Mouse (Mus musculus) hindbrain, embryonic 14.5 days (tissue): Measurements from ENCODE around the gene Tmem251. TPM values are rescaled to one million over a fixed set of nuclear protein-coding genes. Genes with fewer than 3 reads are reported as not detected.

Experiments
- ATAC-seq: fragments of 200-750 bp; cut with Nextera tagmentation; 2 replicates; pipeline ENCODE4 v1.8.0; 2017; ENCODE audit warnings: moderate number of reproducible peaks, mild to moderate bottlenecking, moderate TSS enrichment, moderate library complexity; ENCODE audit not compliant: low FRiP score
- DNase-seq: peaks from one replicate; pipeline ENCODE4 v3.0.0-alpha.2; 2015; ENCODE audit warnings: low spot score
- H3K27ac ChIP-seq: fragments of 300-500 bp; sonication (generic); 2 replicates; pipeline ENCODE4 v1.5.1; 2014; ENCODE audit warnings: mild to moderate bottlenecking, moderate library complexity
- H3K27me3 ChIP-seq: fragments of 300-500 bp; sonication (generic); 2 replicates; pipeline ENCODE4 v1.6.1; 2014; ENCODE audit warnings: mild to moderate bottlenecking, low read length, mixed read lengths; ENCODE audit not compliant: control insufficient read depth, insufficient read depth
- H3K36me3 ChIP-seq: fragments of 300-500 bp; sonication (generic); replicated peaks from 2 replicates; pipeline ENCODE4 v1.6.1; 2014; ENCODE audit not compliant: control insufficient read depth, insufficient read depth
- H3K4me1 ChIP-seq: fragments of 300-500 bp; sonication (generic); replicated peaks from 2 replicates; pipeline ENCODE4 v1.6.1; 2014; ENCODE audit warnings: antibody characterized with exemption, low read length, mixed read lengths; ENCODE audit not compliant: control insufficient read depth, insufficient read depth
- H3K4me2 ChIP-seq: fragments of 300-500 bp; sonication (generic); replicated peaks from 2 replicates; pipeline ENCODE4 v1.6.1; 2014; ENCODE audit warnings: mild to moderate bottlenecking, moderate library complexity
- H3K4me3 ChIP-seq: fragments of 300-500 bp; sonication (generic); replicated peaks from 2 replicates; pipeline ENCODE4 v1.5.1; 2014; ENCODE audit warnings: mild to moderate bottlenecking, low read length
- H3K9ac ChIP-seq: fragments of 300-500 bp; sonication (generic); 2 replicates; pipeline ENCODE4 v1.6.1; 2014
- H3K9me3 ChIP-seq: fragments of 300-500 bp; sonication (generic); 2 replicates; pipeline ENCODE4 v1.6.1; 2016; ENCODE audit warnings: low read length; ENCODE audit not compliant: control insufficient read depth
- WGBS: fragments of 180-500 bp; shearing (Covaris S2); extraction: QIAGEN DNeasy Blood & Tissue Kit; methylation state at CpG from one replicate; pipeline ENCODE4 v1.1.7; 2014; 5-methylcytosine and 5-hydroxymethylcytosine counted together
- polyA plus RNA-seq: library from polyadenylated mRNA; unstranded; fragments of >200 nt; fragmentation: Nextera tagmentation; extraction: Ambion mirVana; gene quantifications from 2 replicates; pipeline ENCODE4 v1.2.1, GENCODE M21; 2014

The Tmem251 gene
- polyA plus RNA-seq, 1 experiment from 2014 or later: 11.9 TPM

DNA sequence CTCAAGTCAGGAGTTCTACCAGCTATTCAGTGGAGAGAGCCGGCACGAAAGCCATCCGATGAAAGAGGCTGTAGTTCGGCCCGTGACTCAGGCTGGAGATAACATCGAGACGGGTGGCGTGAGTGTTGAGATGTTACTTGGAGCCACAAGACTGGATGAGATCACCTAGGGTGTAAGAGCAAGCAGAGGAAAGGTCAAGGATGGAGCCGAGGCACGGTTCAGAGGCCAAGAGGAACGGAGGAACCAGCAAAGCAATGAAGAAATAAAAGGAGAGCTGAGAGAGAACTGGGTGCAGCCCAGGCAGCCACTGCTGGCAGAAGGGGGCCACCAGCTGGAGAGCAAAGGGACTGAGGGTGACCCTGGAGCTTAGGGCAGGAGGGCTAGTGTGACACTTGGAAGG lies 35.3 kb upstream of the Tmem251 start:
- Histone ChIP-seq H3K4me1 (peaks cover 11% of the 10 kb centered on the region), H3K9me3 (no peaks in the 10 kb centered on the region), H3K4me3 (no peak overlapping the region), H3K4me2 (no peak overlapping the region), H3K27me3 (no peaks in the 10 kb centered on the region), H3K36me3 (no peaks in the 10 kb centered on the region), H3K9ac (no peak overlapping the region), H3K27ac (no peak overlapping the region)
- ATAC-seq (no peak), DNase-seq (no peak)
- 69% methylated on average over 11 of the region's 11 CpGs for WGBS

DNA sequence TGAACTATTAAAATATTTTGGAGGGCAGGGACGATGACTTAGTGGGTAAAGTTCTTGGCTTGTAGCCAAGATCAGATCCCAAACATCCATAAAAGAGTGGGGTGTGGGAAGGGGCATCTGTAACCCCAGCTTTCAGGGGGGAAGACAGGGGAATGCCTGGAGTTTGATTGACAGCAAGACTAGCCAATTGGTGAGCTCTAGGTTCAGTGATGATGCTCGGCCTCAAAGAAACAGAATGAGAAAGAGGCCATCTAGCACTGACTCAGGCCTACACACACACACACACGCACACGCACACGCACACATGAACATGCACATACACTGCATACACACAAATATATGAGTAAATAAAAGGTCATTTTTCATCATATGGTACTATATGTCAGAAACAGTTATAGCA lies 33.7 kb upstream of the Tmem251 start:
- H3K27ac ChIP-seq: no peak overlapping the region
- H3K9me3 ChIP-seq: no peaks in the 10 kb centered on the region
- H3K36me3 ChIP-seq: no peaks in the 10 kb centered on the region
- DNase-seq (no peak), ATAC-seq (no peak)
- H3K9ac ChIP-seq: no peak overlapping the region
- H3K4me2 ChIP-seq: no peak overlapping the region
- no peaks in the 10 kb centered on the region for H3K27me3 ChIP-seq
- whole genome bisulfite sequencing: 91% methylated on average over 5 of the region's 5 CpGs
- H3K4me1 ChIP-seq: no peaks in the 10 kb centered on the region
- H3K4me3 ChIP-seq: no peak overlapping the region

DNA sequence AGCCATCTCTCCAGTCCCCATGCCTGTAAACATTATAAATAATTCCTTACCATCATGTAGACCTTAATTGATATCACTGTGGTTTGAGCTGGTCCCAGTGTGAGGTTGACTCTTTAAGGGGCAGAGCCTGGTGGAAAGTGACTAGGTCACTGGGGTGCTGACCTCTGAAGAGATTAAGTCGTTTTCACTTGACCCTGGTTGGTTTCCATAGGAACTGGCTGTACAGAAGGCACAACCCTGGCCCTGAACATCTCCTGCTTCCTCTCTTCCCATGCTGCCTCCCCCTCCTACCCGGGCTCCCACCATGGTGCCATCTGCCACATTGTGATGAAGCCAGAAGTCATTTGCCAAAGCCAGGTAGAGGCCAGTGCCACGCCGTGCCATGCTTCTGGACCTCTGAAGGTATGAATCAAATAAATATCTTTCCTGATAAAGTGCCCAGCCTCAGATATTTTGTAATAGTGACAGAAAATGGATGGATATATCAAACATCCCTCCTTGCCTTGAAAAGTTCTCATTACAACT lies 32.6 kb upstream of the Tmem251 start:
- no peak overlapping the region for H3K4me2 ChIP-seq
- no peak overlapping the region for H3K9ac ChIP-seq
- no peaks in the 10 kb centered on the region for H3K9me3 ChIP-seq
- DNase-seq: no peak
- no peak overlapping the region for H3K4me3 ChIP-seq
- no peaks in the 10 kb centered on the region for H3K27me3 ChIP-seq
- H3K27ac ChIP-seq: no peak overlapping the region
- WGBS: 57% methylated on average over 4 of the region's 4 CpGs
- H3K4me1 ChIP-seq: no peaks in the 10 kb centered on the region
- H3K36me3 ChIP-seq: no peaks in the 10 kb centered on the region
- ATAC-seq: no peak

DNA sequence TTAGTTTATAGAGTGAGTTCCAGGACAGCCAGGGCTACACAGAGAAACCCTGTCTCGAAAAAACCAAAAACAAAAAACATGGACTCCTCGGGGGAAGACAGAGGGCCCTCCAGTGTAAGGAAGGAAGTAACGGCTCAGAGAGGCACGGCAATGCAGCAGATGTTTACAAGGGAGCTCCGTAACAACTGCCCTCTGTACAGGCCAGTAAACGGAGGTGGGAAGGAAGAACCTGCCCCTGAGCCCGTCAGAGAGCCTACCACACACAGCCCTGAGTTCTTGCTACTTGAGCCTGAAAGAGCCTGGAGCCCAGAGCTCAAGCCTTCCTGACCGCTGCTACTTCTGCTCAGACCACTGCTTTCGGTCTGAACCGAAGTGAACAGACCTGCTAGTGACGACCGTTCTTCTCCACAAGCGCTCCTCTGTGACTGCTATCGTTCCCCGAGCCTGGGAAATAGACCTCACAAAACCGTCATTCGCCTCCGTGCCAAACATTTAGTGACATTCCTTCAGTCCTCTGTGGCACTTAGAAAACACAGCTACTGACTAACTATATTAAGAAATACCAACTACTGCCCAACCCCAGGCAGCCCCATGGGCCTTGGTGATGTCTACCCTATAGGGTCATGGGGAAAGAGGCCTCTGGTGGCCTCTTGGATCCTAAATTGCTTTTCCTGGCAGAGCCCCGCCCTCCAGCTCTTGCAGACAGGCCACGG lies 30.3 kb upstream of the Tmem251 start:
- Histone ChIP-seq H3K36me3 (no peaks in the 10 kb centered on the region), H3K4me3 (no peak overlapping the region), H3K27me3 (no peaks in the 10 kb centered on the region), H3K9me3 (no peaks in the 10 kb centered on the region), H3K4me2 (no peak overlapping the region), H3K9ac (no peak overlapping the region), H3K4me1 (no peaks in the 10 kb centered on the region), H3K27ac (no peak overlapping the region)
- ATAC-seq (no peak), DNase-seq (no peak)
- WGBS: 83% methylated on average over 20 of the region's 20 CpGs

DNA sequence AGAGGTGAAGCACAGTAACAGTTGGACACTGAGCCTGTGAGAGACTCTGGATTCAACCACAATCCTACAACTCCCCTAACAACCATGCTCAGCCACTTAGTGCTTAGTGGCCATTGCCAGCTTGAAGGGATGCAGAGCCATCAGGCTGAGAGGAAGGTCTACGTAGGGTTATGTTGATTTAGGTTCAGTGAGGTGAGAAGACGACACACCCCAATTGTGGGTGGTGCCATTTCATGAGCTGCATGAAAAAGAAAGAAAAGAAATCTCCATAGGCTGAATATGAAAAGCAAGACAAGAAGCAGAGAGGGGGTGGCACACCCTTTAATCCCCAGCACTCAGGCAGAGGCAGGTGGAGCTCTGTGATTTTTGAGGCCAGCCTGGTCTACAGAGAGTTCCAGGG lies 29.4 kb upstream of the Tmem251 start:
- WGBS: 58% methylated on average over 2 of the region's 2 CpGs
- Histone ChIP-seq H3K4me3 (no peak overlapping the region), H3K4me1 (no peaks in the 10 kb centered on the region), H3K36me3 (no peaks in the 10 kb centered on the region), H3K9ac (no peak overlapping the region), H3K27me3 (no peaks in the 10 kb centered on the region), H3K27ac (no peak overlapping the region), H3K9me3 (no peaks in the 10 kb centered on the region), H3K4me2 (no peak overlapping the region)
- ATAC-seq: no peak
- DNase-seq: no peak

GRCm38 (mm10) chr12:102714654-102715395 lies 28.7 kb upstream of the Tmem251 start:
- Histone ChIP-seq H3K9ac (no peak overlapping the region), H3K27ac (no peak overlapping the region), H3K36me3 (no peaks in the 10 kb centered on the region), H3K4me2 (no peak overlapping the region), H3K4me1 (no peaks in the 10 kb centered on the region), H3K27me3 (no peaks in the 10 kb centered on the region), H3K4me3 (no peak overlapping the region), H3K9me3 (no peaks in the 10 kb centered on the region)
- ATAC-seq (no peak), DNase-seq (no peak)
- 85% methylated on average over 10 of the region's 10 CpGs for WGBS

- no peak overlapping the region; the same call in 1 of the 2 replicates for H3K4me2 ChIP-seq
- peak; percentile 80 for DNase-seq
Measured at GRCm38 (mm10) chr12:102719552-102720315, 23.8 kb upstream of the Tmem251 start.

GRCm38 (mm10) chr12:102722451-102722850 lies 21.1 kb upstream of the Tmem251 start:
- no peak for ATAC-seq
- Histone ChIP-seq H3K9me3 (no peaks in the 10 kb centered on the region), H3K4me1 (no peaks in the 10 kb centered on the region), H3K4me2 (no peak overlapping the region), H3K9ac (no peak overlapping the region), H3K27ac (no peak overlapping the region), H3K27me3 (no peaks in the 10 kb centered on the region), H3K4me3 (no peak overlapping the region), H3K36me3 (no peaks in the 10 kb centered on the region)
- WGBS: 54% methylated on average over 11 of the region's 11 CpGs
- DNase-seq: no peak

More at GRCm38 (mm10) chr12:102719552-102720315, 23.8 kb upstream of the Tmem251 start:
- no peaks in the 10 kb centered on the region for H3K9me3 ChIP-seq
- H3K4me1 ChIP-seq: no peaks in the 10 kb centered on the region
- no peaks in the 10 kb centered on the region for H3K36me3 ChIP-seq
- no peak overlapping the region for H3K9ac ChIP-seq
- no peaks in the 10 kb centered on the region for H3K27me3 ChIP-seq
- WGBS: 29% methylated on average over 13 of the region's 13 CpGs
- no peak overlapping the region for H3K4me3 ChIP-seq
- ATAC-seq: peak; percentile 74
- no peak overlapping the region for H3K27ac ChIP-seq

GRCm38 (mm10) chr12:102722966-102723365 lies 20.6 kb upstream of the Tmem251 start:
- ATAC-seq (no peak), DNase-seq (no peak)
- no peaks in the 10 kb centered on the region for H3K9me3 ChIP-seq
- no peak overlapping the region for H3K9ac ChIP-seq
- no peak overlapping the region for H3K4me3 ChIP-seq
- H3K4me2 ChIP-seq: no peak overlapping the region
- WGBS: 52% methylated on average over 8 of the region's 8 CpGs
- H3K4me1 ChIP-seq: no peaks in the 10 kb centered on the region
- H3K27ac ChIP-seq: no peak overlapping the region
- H3K27me3 ChIP-seq: no peaks in the 10 kb centered on the region
- no peaks in the 10 kb centered on the region for H3K36me3 ChIP-seq
